Mouse (Mus musculus): ENCODE measurements around the gene Ifnl2. TPM values are rescaled to one million over a fixed set of nuclear protein-coding genes. Genes with fewer than 3 reads are reported as not detected.

The Ifnl2 gene
- total RNA-seq, 1 experiment = not detected

- in situ Hi-C loops (cut with MboI; ENCODE audit: low sequenced_read_pairs in 2 of 2, unreplicated experiment in 2 of 2) = no loop called here
- no peak for TF ChIP-seq HCFC1 (IDR thresholded peaks at IDR 0.05; ENCODE audit: borderline replicate concordance, insufficient read depth, low read length)
- no peak for TF ChIP-seq MAFK (IDR thresholded peaks at IDR 0.05; ENCODE audit: insufficient read depth, low read depth, low read length)
- TF ChIP-seq ZNF384 (IDR thresholded peaks at IDR 0.05; ENCODE audit: low read depth, low read length) = 0 out of 2 replicates have a peak, but pooled peaks have one; percentile 61
- Histone ChIP-seq H3K27ac (ENCODE audit: insufficient read depth, low read depth, low read length, poor library complexity, severe bottlenecking) (no peak overlapping the region), H3K4me3 (ENCODE audit: insufficient read depth in 1 of 2, low read depth in 1 of 2, low read length in 2 of 2, poor library complexity in 1 of 2, severe bottlenecking in 1 of 2) (peak overlapping the region; percentile 59 to 60), H3K36me3 (ENCODE audit: control insufficient read depth, insufficient read depth, low read length, poor library complexity, severe bottlenecking) (no peaks in the 10 kb centered on the region), H3K4me1 (ENCODE audit: control insufficient read depth in 2 of 2, insufficient read depth in 2 of 2, low read length in 2 of 2, poor library complexity in 1 of 2) (peaks cover 0 to 5% of the 10 kb centered on the region in 2 experiments; a peak in 2 of 4 replicates), H3K9ac (ENCODE audit: insufficient read depth, low read depth, low read length, poor library complexity, severe bottlenecking) (peak overlapping the region; percentile 72), H3K9me3 (ENCODE audit: control insufficient read depth, insufficient read depth, low read depth, low read length) (no peaks in the 10 kb centered on the region)
- peak; percentile 42 for DNase-seq (ENCODE audit: low read depth, low spot score)
Measured at GRCm38 (mm10) chr7:28490903-28491302, 19.4 kb downstream of the Ifnl2 start.

- DNase-seq (ENCODE audit: low read depth, low spot score) = peak; percentile 98
- peaks cover 0 to 5% of the 10 kb centered on the region in 2 experiments; a peak in 2 of 4 replicates for H3K4me1 ChIP-seq (ENCODE audit: control insufficient read depth in 2 of 2, insufficient read depth in 2 of 2, low read length in 2 of 2, poor library complexity in 1 of 2)
- H3K9me3 ChIP-seq (ENCODE audit: control insufficient read depth, insufficient read depth, low read depth, low read length) = no peaks in the 10 kb centered on the region
- H3K27ac ChIP-seq (ENCODE audit: insufficient read depth, low read depth, low read length, poor library complexity, severe bottlenecking) = no peak overlapping the region
- in situ Hi-C loops (cut with MboI; ENCODE audit: low sequenced_read_pairs in 2 of 2, unreplicated experiment in 2 of 2) = no loop called here
- TF ChIP-seq CHD2 (IDR thresholded peaks at IDR 0.05; ENCODE audit: low read depth, low read length) (no peak), ZC3H11A (IDR thresholded peaks at IDR 0.05; ENCODE audit: borderline replicate concordance, low read depth, low read length) (peak; percentile 19; the same call in 1 of the 2 replicates), ZNF384 (IDR thresholded peaks at IDR 0.05; ENCODE audit: low read depth, low read length) (no peak)
- H3K36me3 ChIP-seq (ENCODE audit: control insufficient read depth, insufficient read depth, low read length, poor library complexity, severe bottlenecking) = no peaks in the 10 kb centered on the region
- peak overlapping the region; percentile 59 to 60 for H3K4me3 ChIP-seq (ENCODE audit: insufficient read depth in 1 of 2, low read depth in 1 of 2, low read length in 2 of 2, poor library complexity in 1 of 2, severe bottlenecking in 1 of 2)
- peak overlapping the region; percentile 72 for H3K9ac ChIP-seq (ENCODE audit: insufficient read depth, low read depth, low read length, poor library complexity, severe bottlenecking)
Measured at GRCm38 (mm10) chr7:28490410-28490809, 19.8 kb downstream of the Ifnl2 start.

GRCm38 (mm10) chr7:28488030-28488491, 22.2 kb downstream of the Ifnl2 start:
- H3K9ac ChIP-seq (ENCODE audit: insufficient read depth, low read depth, low read length, poor library complexity, severe bottlenecking) = peak overlapping the region; percentile 84
- in situ Hi-C loops (cut with MboI; ENCODE audit: low sequenced_read_pairs in 2 of 2, unreplicated experiment in 2 of 2) = no loop called here
- peak; percentile 86 for DNase-seq (ENCODE audit: low read depth, low spot score)

GRCm38 (mm10) chr7:28484192-28484591, 26.1 kb downstream of the Ifnl2 start:
- no peak for TF ChIP-seq ZC3H11A (IDR thresholded peaks at IDR 0.05; ENCODE audit: borderline replicate concordance, low read depth, low read length)
- no peak for TF ChIP-seq MAFK (IDR thresholded peaks at IDR 0.05; ENCODE audit: insufficient read depth, low read depth, low read length)
- TF ChIP-seq CHD2 (IDR thresholded peaks at IDR 0.05; ENCODE audit: low read depth, low read length) = no peak
- no peak for TF ChIP-seq HCFC1 (IDR thresholded peaks at IDR 0.05; ENCODE audit: borderline replicate concordance, insufficient read depth, low read length)
- TF ChIP-seq ZNF384 (IDR thresholded peaks at IDR 0.05; ENCODE audit: low read depth, low read length) = no peak
- no peak overlapping the region for H3K4me3 ChIP-seq (ENCODE audit: insufficient read depth in 1 of 2, low read depth in 1 of 2, low read length in 2 of 2, poor library complexity in 1 of 2, severe bottlenecking in 1 of 2)
- in situ Hi-C loops (cut with MboI; ENCODE audit: low sequenced_read_pairs in 2 of 2, unreplicated experiment in 2 of 2) = no loop called here
- DNase-seq (ENCODE audit: low read depth, low spot score) = no peak
- H3K4me1 ChIP-seq (ENCODE audit: control insufficient read depth in 2 of 2, insufficient read depth in 2 of 2, low read length in 2 of 2, poor library complexity in 1 of 2) = peaks cover 0 to 12% of the 10 kb centered on the region in 2 experiments; a peak in 2 of 4 replicates
- H3K36me3 ChIP-seq (ENCODE audit: control insufficient read depth, insufficient read depth, low read length, poor library complexity, severe bottlenecking) = no peaks in the 10 kb centered on the region
- no peaks in the 10 kb centered on the region for H3K9me3 ChIP-seq (ENCODE audit: control insufficient read depth, insufficient read depth, low read depth, low read length)
- H3K9ac ChIP-seq (ENCODE audit: insufficient read depth, low read depth, low read length, poor library complexity, severe bottlenecking) = no peak overlapping the region
- no peak overlapping the region for H3K27ac ChIP-seq (ENCODE audit: insufficient read depth, low read depth, low read length, poor library complexity, severe bottlenecking)

More at GRCm38 (mm10) chr7:28488030-28488491, 22.2 kb downstream of the Ifnl2 start:
- Histone ChIP-seq H3K9me3 (ENCODE audit: control insufficient read depth, insufficient read depth, low read depth, low read length) (no peaks in the 10 kb centered on the region), H3K36me3 (ENCODE audit: control insufficient read depth, insufficient read depth, low read length, poor library complexity, severe bottlenecking) (no peaks in the 10 kb centered on the region), H3K27ac (ENCODE audit: insufficient read depth, low read depth, low read length, poor library complexity, severe bottlenecking) (peak overlapping the region; percentile 73; the same call in 1 of the 2 replicates), H3K4me3 (ENCODE audit: insufficient read depth in 1 of 2, low read depth in 1 of 2, low read length in 2 of 2, poor library complexity in 1 of 2, severe bottlenecking in 1 of 2) (peak overlapping the region; percentile 63 to 73), H3K4me1 (ENCODE audit: control insufficient read depth in 2 of 2, insufficient read depth in 2 of 2, low read length in 2 of 2, poor library complexity in 1 of 2) (peaks cover 0 to 7% of the 10 kb centered on the region in 2 experiments; a peak in 3 of 4 replicates)
- TF ChIP-seq MAFK (IDR thresholded peaks at IDR 0.05; ENCODE audit: insufficient read depth, low read depth, low read length) (no peak), ZC3H11A (IDR thresholded peaks at IDR 0.05; ENCODE audit: borderline replicate concordance, low read depth, low read length) (no peak), HCFC1 (IDR thresholded peaks at IDR 0.05; ENCODE audit: borderline replicate concordance, insufficient read depth, low read length) (no peak), CHD2 (IDR thresholded peaks at IDR 0.05; ENCODE audit: low read depth, low read length) (no peak), ZNF384 (IDR thresholded peaks at IDR 0.05; ENCODE audit: low read depth, low read length) (no peak)

Measured in ES-E14 (cell line).